Mouse (Mus musculus) E14TG2a.4 (cell line): Measurements from ENCODE around the gene Celf1.

ENCODE experiments used
- CTCF ChIP-seq: conservative IDR thresholded peaks from 2 replicates; pipeline ENCODE4 v1.5.1; 2014; ENCODE audit warnings: low read length
- NANOG ChIP-seq: IDR thresholded peaks from 2 replicates; pipeline ENCODE4 v1.6.1; 2014; ENCODE audit warnings: borderline replicate concordance, low read length, mixed read lengths

GRCm38 (mm10) chr2:91019911-91020310, 79.7 kb downstream of the Celf1 start:
- TF ChIP-seq CTCF (no peak), NANOG (no peak)
